Mouse (Mus musculus): ENCODE data around the gene Ostm1. TPM values are rescaled to one million over a fixed set of nuclear protein-coding genes. Genes with fewer than 3 reads are reported as not detected.
A peak's percentile ranks its signal among the peaks of the same experiment; 100 is the strongest.

Ostm1 gene
- total RNA-seq, 2 experiments from 2014 or later, result 42.9 to 45.4 TPM

GRCm38 (mm10) chr10:42625907-42626306, 42.3 kb downstream of the Ostm1 start:
- DNase-seq (ENCODE audit: low spot score in 2 of 2), result no peak

- peak in 1 of 2 experiments; percentile 8 for DNase-seq (ENCODE audit: low spot score in 2 of 2)
Observed at GRCm38 (mm10) chr10:42630596-42631355, 47.2 kb downstream of the Ostm1 start.

- peak; percentile 7 to 18 for DNase-seq (ENCODE audit: low spot score in 2 of 2)
Observed at GRCm38 (mm10) chr10:42631754-42632452, 48.3 kb downstream of the Ostm1 start.

- DNase-seq (ENCODE audit: low spot score in 2 of 2), result peak in 1 of 2 experiments; percentile 25
Observed at GRCm38 (mm10) chr10:42632453-42633360, 49.1 kb downstream of the Ostm1 start.

- DNase-seq (ENCODE audit: low spot score in 2 of 2), result no peak
Observed at GRCm38 (mm10) chr10:42633361-42634121, 49.9 kb downstream of the Ostm1 start.

- no peak for DNase-seq (ENCODE audit: low spot score in 2 of 2)
Observed at GRCm38 (mm10) chr10:42634122-42634720, 50.6 kb downstream of the Ostm1 start.

GRCm38 (mm10) chr10:42635046-42635445, 51.4 kb downstream of the Ostm1 start:
- no peak for DNase-seq (ENCODE audit: low spot score in 2 of 2)

GRCm38 (mm10) chr10:42635566-42636359, 52.1 kb downstream of the Ostm1 start:
- DNase-seq (ENCODE audit: low spot score in 2 of 2), result peak in 1 of 2 experiments; percentile 28

GRCm38 (mm10) chr10:42636360-42637182, 52.9 kb downstream of the Ostm1 start:
- DNase-seq (ENCODE audit: low spot score in 2 of 2), result peak in 1 of 2 experiments; percentile 14

- DNase-seq (ENCODE audit: low spot score in 2 of 2), result peak in 1 of 2 experiments; percentile 55
Observed at GRCm38 (mm10) chr10:42637183-42637788, 53.7 kb downstream of the Ostm1 start.

GRCm38 (mm10) chr10:42639856-42640255, 56.2 kb downstream of the Ostm1 start:
- no peak for DNase-seq (ENCODE audit: low spot score in 2 of 2)

- DNase-seq (ENCODE audit: low spot score in 2 of 2), result no peak
Observed at GRCm38 (mm10) chr10:42643638-42644037, 60.0 kb downstream of the Ostm1 start.

- DNase-seq (ENCODE audit: low spot score in 2 of 2), result no peak
Observed at GRCm38 (mm10) chr10:42646340-42646739, 62.7 kb downstream of the Ostm1 start.

- no peak for DNase-seq (ENCODE audit: low spot score in 2 of 2)
Observed at GRCm38 (mm10) chr10:42661916-42662315, 78.3 kb downstream of the Ostm1 start.

GRCm38 (mm10) chr10:42669970-42670369, 86.3 kb downstream of the Ostm1 start:
- DNase-seq (ENCODE audit: low spot score in 2 of 2), result no peak

GRCm38 (mm10) chr10:42672798-42673197, 89.2 kb downstream of the Ostm1 start:
- DNase-seq (ENCODE audit: low spot score in 2 of 2), result no peak

- no peak for DNase-seq (ENCODE audit: low spot score in 2 of 2)
Observed at GRCm38 (mm10) chr10:42675571-42675970, 91.9 kb downstream of the Ostm1 start.

- no peak for DNase-seq (ENCODE audit: low spot score in 2 of 2)
Observed at GRCm38 (mm10) chr10:42678331-42678730, 94.7 kb downstream of the Ostm1 start.
